Mouse (Mus musculus) hindbrain, embryonic 10.5 days (tissue): Measurements from ENCODE around the gene Rnf38. TPM values are rescaled to one million over a fixed set of nuclear protein-coding genes. Genes with fewer than 3 reads are reported as not detected.

Experiments
- DNase-seq: peaks from one replicate; pipeline ENCODE4 v3.0.0-alpha.2; 2017; ENCODE audit warnings: low spot score
- H3K27ac ChIP-seq: fragments of 300-500 bp; sonication (generic); 2 replicates; pipeline ENCODE4 v1.5.1; 2016; ENCODE audit warnings: mild to moderate bottlenecking, moderate library complexity
- H3K27me3 ChIP-seq: fragments of 300-500 bp; sonication (generic); 2 replicates; pipeline ENCODE4 v1.6.1; 2016; ENCODE audit warnings: mild to moderate bottlenecking; ENCODE audit not compliant: poor library complexity, insufficient read depth, severe bottlenecking
- H3K36me3 ChIP-seq: fragments of 300-500 bp; sonication (generic); 2 replicates; pipeline ENCODE4 v1.6.1; 2016; ENCODE audit warnings: mild to moderate bottlenecking, moderate library complexity
- H3K4me1 ChIP-seq: fragments of 300-500 bp; sonication (generic); replicated peaks from 2 replicates; pipeline ENCODE4 v1.6.1; 2016; ENCODE audit warnings: mild to moderate bottlenecking
- H3K4me3 ChIP-seq: fragments of 300-500 bp; sonication (generic); 2 replicates; pipeline ENCODE4 v1.5.1; 2016; ENCODE audit warnings: mild to moderate bottlenecking, moderate library complexity
- H3K9me3 ChIP-seq: fragments of 300-500 bp; sonication (generic); 2 replicates; pipeline ENCODE4 v1.6.1; 2016; ENCODE audit warnings: mild to moderate bottlenecking, moderate library complexity
- WGBS: fragments of 180-500 bp; shearing (Covaris S2); methylation state at CpG from one replicate; pipeline ENCODE4 v1.1.7; 2016; 5-methylcytosine and 5-hydroxymethylcytosine counted together
- polyA plus RNA-seq: library from polyadenylated mRNA; unstranded; fragments of >200 nt; fragmentation: Nextera tagmentation; extraction: Ambion mirVana; gene quantifications from 2 replicates; pipeline ENCODE4 v1.2.1, GENCODE M21; 2016

Rnf38 gene
- polyA plus RNA-seq, 1 experiment from 2014 or later: 39.0 TPM

- Histone ChIP-seq H3K4me3 (peak overlapping the region; percentile 36), H3K4me1 (peaks cover 42% of the 10 kb centered on the region), H3K27ac (peak overlapping the region; percentile 90), H3K9me3 (no peaks in the 10 kb centered on the region), H3K27me3 (0 out of 2 replicates have a peak, but pooled peaks cover 6% of the 10 kb centered on the region), H3K36me3 (no peaks in the 10 kb centered on the region)
- peak; percentile 88 for DNase-seq
- WGBS: 7% methylated on average over 18 of the region's 18 CpGs
Observed at GRCm38 (mm10) chr4:44247051-44247939, 13.7 kb upstream of the Rnf38 start.

DNA sequence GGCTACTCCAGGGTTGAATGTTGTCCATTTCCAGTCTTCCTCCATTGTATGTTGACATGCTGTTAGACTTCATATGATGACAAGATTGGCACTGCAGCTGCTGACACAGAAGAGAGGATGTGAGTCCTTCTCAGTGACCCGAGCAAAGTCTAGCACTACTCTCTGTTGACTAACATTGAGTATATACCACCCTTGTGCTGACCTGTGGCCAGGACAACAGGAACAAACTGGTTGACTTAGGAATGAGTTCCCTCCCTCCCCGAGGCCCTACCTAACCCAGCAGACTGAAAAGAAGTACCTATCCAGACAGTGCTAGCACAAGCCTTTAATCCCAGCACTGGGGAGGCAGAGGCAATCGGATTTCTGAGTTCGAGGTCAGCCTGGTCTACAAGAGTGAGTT, 12.7 kb upstream of the Rnf38 start:
- peaks cover 33% of the 10 kb centered on the region for H3K4me1 ChIP-seq
- H3K27ac ChIP-seq: peak overlapping the region; percentile 90; the same call in 1 of the 2 replicates
- DNase-seq: no peak
- WGBS: 92% methylated on average over 4 of the region's 4 CpGs
- H3K4me3 ChIP-seq: no peak overlapping the region
- H3K27me3 ChIP-seq: 0 out of 2 replicates have a peak, but pooled peaks cover under 1% of the 10 kb centered on the region
- no peaks in the 10 kb centered on the region for H3K9me3 ChIP-seq
- no peaks in the 10 kb centered on the region for H3K36me3 ChIP-seq

GRCm38 (mm10) chr4:44241638-44242037, 8.0 kb upstream of the Rnf38 start:
- DNase-seq: no peak
- Histone ChIP-seq H3K4me1 (no peaks in the 10 kb centered on the region), H3K27me3 (no peaks in the 10 kb centered on the region), H3K27ac (no peak overlapping the region), H3K4me3 (no peak overlapping the region), H3K9me3 (no peaks in the 10 kb centered on the region), H3K36me3 (no peaks in the 10 kb centered on the region)
- WGBS: 80% methylated on average over 4 of the region's 4 CpGs

DNA sequence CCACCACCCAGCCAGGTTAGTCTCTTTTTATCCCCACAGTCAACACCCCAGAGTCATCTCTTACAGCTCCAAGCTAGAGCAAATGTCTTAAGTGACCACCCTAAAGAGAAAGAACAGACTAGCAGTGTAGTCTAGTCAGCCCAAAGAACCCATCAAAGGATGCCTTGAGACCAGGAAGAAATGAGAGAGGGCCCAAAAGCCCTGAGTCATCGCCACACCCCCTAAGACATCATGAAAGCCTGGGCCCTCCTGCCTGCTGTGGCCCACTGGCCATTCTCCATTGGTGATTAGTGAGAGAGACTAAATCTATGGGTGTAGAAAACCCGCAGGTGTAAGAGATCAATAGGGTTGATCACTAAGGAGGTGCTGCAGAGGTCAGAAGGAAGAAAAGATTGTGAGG, 2.4 kb upstream of the Rnf38 start:
- Histone ChIP-seq H3K4me3 (no peak overlapping the region), H3K27me3 (no peaks in the 10 kb centered on the region), H3K27ac (no peak overlapping the region), H3K36me3 (no peaks in the 10 kb centered on the region), H3K9me3 (no peaks in the 10 kb centered on the region), H3K4me1 (peaks cover 37% of the 10 kb centered on the region)
- WGBS: 66% methylated on average over 2 of the region's 2 CpGs
- no peak for DNase-seq

DNA sequence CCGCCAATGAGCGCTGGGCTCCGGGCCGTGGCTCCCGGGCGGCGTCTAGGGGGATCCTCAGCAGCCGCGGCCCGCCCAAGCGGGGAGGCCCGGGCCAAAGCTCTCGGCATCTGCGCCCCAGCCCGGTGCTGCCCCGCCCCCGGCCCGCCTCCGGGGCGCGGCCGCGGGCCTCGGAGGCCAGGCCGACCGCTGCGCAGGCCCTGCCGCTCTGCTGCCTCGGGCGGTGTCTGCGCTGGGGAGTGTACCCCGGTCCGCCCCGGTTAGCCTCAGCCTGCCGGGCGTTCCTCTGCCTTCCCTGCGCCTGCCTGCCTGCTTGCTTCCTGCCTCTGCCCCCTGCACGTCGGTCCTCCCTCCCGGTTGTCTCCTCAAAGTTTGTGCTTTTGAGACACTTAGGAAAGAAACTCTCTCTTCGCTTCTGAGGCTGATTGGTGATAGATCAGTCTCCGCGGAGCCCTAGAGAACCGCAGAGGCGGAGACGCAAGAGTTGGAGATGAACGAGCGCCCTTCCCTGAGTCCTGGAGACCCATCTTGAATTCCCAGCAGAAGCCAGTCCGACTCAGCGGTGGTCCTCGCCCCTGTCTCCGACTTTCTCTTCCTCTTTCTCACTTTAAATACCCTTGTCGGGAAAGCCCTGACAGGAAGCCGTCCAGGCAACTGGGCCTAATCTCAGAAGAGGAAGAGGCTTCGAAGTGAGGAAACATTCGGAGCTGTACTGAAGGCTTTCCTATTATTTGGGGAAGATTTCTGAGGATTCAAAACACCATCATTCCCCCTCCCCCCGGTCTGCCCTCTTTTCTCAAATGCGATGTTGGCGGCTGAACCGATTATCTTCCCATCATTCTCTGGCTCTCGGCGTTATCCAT, 646 bp upstream of the Rnf38 start:
- no peaks in the 10 kb centered on the region for H3K36me3 ChIP-seq
- H3K4me1 ChIP-seq: peaks cover 40% of the 10 kb centered on the region
- no peaks in the 10 kb centered on the region for H3K27me3 ChIP-seq
- peak; percentile 85 for DNase-seq
- peak overlapping the region; percentile 68 for H3K4me3 ChIP-seq
- under 1% methylated on average over 61 of the region's 62 CpGs for WGBS
- H3K9me3 ChIP-seq: no peaks in the 10 kb centered on the region
- H3K27ac ChIP-seq: peak overlapping the region; percentile 95

GRCm38 (mm10) chr4:44232771-44233712, 547 bp downstream of the Rnf38 start:
- DNase-seq: peak; percentile 79
- Histone ChIP-seq H3K27ac (peak overlapping the region; percentile 95), H3K27me3 (no peaks in the 10 kb centered on the region), H3K9me3 (no peaks in the 10 kb centered on the region), H3K36me3 (no peaks in the 10 kb centered on the region), H3K4me1 (peaks cover 47% of the 10 kb centered on the region), H3K4me3 (peak overlapping the region; percentile 68)
- 1% methylated on average over 63 of the region's 68 CpGs for WGBS

DNA sequence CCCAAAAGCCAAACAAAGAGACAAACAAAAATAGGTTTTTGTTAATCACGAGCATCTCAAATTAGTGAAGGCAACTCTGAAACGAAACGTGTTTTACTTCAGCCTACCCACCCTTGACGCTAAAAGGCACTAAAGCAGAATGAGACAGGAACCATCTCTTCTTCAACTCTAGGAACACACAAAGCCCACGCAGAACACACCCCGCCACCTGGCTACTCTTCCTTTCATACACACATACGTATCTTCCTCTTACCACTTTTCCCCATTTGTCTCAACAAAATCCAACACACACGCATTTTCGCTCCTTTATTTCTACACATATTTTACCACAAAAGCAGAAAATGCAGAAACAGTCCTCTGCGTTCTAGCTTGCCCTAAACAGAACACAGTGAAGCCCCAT, 8.5 kb downstream of the Rnf38 start:
- H3K36me3 ChIP-seq: no peaks in the 10 kb centered on the region
- 92% methylated on average over 10 of the region's 10 CpGs for WGBS
- no peak overlapping the region for H3K27ac ChIP-seq

GRCm38 (mm10) chr4:44224141-44224540, 9.4 kb downstream of the Rnf38 start:
- DNase-seq: peak; percentile 16
- H3K4me3 ChIP-seq: no peak overlapping the region
- peaks cover 47% of the 10 kb centered on the region for H3K4me1 ChIP-seq
- peak overlapping the region; percentile 69; the same call in 1 of the 2 replicates for H3K27ac ChIP-seq
- no peaks in the 10 kb centered on the region for H3K27me3 ChIP-seq
- 40% methylated on average over 9 of the region's 9 CpGs for WGBS
- no peaks in the 10 kb centered on the region for H3K9me3 ChIP-seq
- H3K36me3 ChIP-seq: no peaks in the 10 kb centered on the region

More for the DNA sequence above, 8.5 kb downstream of the Rnf38 start:
- no peak overlapping the region for H3K4me3 ChIP-seq
- no peaks in the 10 kb centered on the region for H3K9me3 ChIP-seq
- H3K4me1 ChIP-seq: peaks cover 47% of the 10 kb centered on the region
- DNase-seq: no peak
- H3K27me3 ChIP-seq: no peaks in the 10 kb centered on the region

- no peak for DNase-seq
- Histone ChIP-seq H3K9me3 (no peaks in the 10 kb centered on the region), H3K36me3 (no peaks in the 10 kb centered on the region), H3K4me3 (no peak overlapping the region), H3K27me3 (no peaks in the 10 kb centered on the region), H3K4me1 (peaks cover 41% of the 10 kb centered on the region), H3K27ac (no peak overlapping the region)
- WGBS: 74% methylated on average over 4 of the region's 4 CpGs
Observed at GRCm38 (mm10) chr4:44223444-44223843, 10.1 kb downstream of the Rnf38 start.

DNA sequence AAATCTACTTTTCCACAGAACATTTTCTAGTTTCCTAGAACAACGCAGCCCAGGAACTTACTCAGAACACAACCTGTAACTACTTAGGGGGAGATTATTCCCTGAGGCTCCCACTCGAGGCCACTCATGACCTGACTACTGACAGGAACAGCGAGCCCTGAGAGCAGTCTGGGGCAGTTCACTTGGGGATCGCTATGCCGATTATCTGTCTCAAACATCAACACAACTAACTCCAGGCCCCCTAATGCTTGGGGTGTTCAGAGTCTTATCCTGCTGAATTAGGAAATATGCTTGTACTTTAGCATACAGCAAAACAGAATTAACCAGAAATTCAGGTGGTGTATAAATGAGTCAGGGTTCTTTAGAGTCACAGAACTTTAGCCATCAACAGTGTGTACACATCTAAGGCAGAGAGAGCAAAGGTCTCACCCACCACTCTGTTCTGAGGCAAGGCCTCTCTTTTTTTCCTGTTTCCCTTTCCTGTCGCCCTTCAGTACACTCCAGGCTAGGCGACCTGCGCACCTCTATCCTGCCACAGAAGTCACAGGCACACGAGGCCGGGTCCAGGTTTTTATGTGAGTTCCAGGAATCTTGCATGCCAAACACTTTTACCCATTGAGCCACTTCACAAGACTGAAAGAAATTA, 16.7 kb downstream of the Rnf38 start:
- Histone ChIP-seq H3K9me3 (no peaks in the 10 kb centered on the region), H3K36me3 (no peaks in the 10 kb centered on the region), H3K27me3 (no peaks in the 10 kb centered on the region), H3K4me3 (no peak overlapping the region), H3K27ac (no peak overlapping the region), H3K4me1 (peaks cover 9% of the 10 kb centered on the region; the same call in 1 of the 2 replicates)
- 65% methylated on average over 10 of the region's 10 CpGs for WGBS
- no peak for DNase-seq

DNA sequence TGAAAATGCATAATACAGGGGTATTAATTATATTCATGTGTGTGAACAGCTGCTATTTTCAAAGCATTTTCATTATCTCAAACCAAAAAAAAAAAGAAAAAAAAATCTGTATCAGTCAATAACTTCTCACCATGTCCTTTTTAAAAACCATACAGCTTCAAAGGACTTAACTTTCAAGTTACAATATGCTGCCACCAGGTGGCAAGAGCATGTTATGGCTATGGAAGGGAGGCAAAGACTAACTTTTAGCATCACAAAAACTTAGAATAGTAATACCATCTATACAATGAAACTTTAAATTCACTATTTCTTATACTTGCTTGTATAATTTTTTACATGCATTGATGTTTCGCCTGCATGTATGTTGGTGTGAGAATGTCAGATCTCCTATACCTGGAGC, 33.6 kb downstream of the Rnf38 start:
- Histone ChIP-seq H3K9me3 (no peaks in the 10 kb centered on the region), H3K4me1 (no peaks in the 10 kb centered on the region), H3K36me3 (no peaks in the 10 kb centered on the region), H3K4me3 (no peak overlapping the region), H3K27ac (no peak overlapping the region), H3K27me3 (no peaks in the 10 kb centered on the region)
- no peak for DNase-seq
- WGBS: 80% methylated on average over 1 of the region's 1 CpGs

- no peak overlapping the region for H3K27ac ChIP-seq
- DNase-seq: no peak
- 88% methylated on average over 10 of the region's 10 CpGs for WGBS
- H3K36me3 ChIP-seq: peaks cover 6% of the 10 kb centered on the region
- H3K4me1 ChIP-seq: no peaks in the 10 kb centered on the region; the same call in 1 of the 2 replicates
- no peak overlapping the region for H3K4me3 ChIP-seq
- H3K27me3 ChIP-seq: no peaks in the 10 kb centered on the region
- H3K9me3 ChIP-seq: no peaks in the 10 kb centered on the region
Observed at GRCm38 (mm10) chr4:44187431-44187830, 46.2 kb downstream of the Rnf38 start.
